Mouse (Mus musculus) stomach, embryonic 14.5 days (tissue): ENCODE results near the gene Ntn1. TPM values are rescaled to one million over a fixed set of nuclear protein-coding genes. Genes with fewer than 3 reads are reported as not detected.

Experiments
- ATAC-seq: fragments of 200-750 bp; cut with Nextera tagmentation; 2 replicates; pipeline ENCODE4 v1.8.0; 2017; ENCODE audit warnings: low read depth, moderate TSS enrichment; ENCODE audit not compliant: insufficient number of reproducible peaks, insufficient read depth, low FRiP score
- H3K27ac ChIP-seq: fragments of 300-500 bp; sonication (generic); 2 replicates; pipeline ENCODE4 v1.5.1; 2014; ENCODE audit warnings: mild to moderate bottlenecking, low read length, moderate library complexity, mixed read lengths
- H3K27me3 ChIP-seq: fragments of 300-500 bp; sonication (generic); 2 replicates; pipeline ENCODE4 v1.6.1; 2014; ENCODE audit warnings: low read length, control low read depth, mixed read lengths; ENCODE audit not compliant: control insufficient read depth, insufficient read depth
- H3K36me3 ChIP-seq: fragments of 300-500 bp; sonication (generic); 2 replicates; pipeline ENCODE4 v1.6.1; 2014; ENCODE audit warnings: mild to moderate bottlenecking, control low read depth, low read length, moderate library complexity, mixed read lengths; ENCODE audit not compliant: control insufficient read depth, insufficient read depth
- H3K4me1 ChIP-seq: fragments of 300-500 bp; sonication (generic); 2 replicates; pipeline ENCODE4 v1.6.1; 2014; ENCODE audit warnings: low read length, control low read depth, mixed read lengths; ENCODE audit not compliant: control insufficient read depth, insufficient read depth
- H3K4me2 ChIP-seq: fragments of 300-500 bp; sonication (generic); replicated peaks from 2 replicates; pipeline ENCODE4 v1.6.1; 2014; ENCODE audit warnings: low read depth, low read length, control low read depth
- H3K4me3 ChIP-seq: fragments of 300-500 bp; sonication (generic); 2 replicates; pipeline ENCODE4 v1.5.1; 2014; ENCODE audit warnings: low read depth, low read length, control low read depth
- H3K9ac ChIP-seq: fragments of 300-500 bp; sonication (generic); replicated peaks from 2 replicates; pipeline ENCODE4 v1.6.1; 2014; ENCODE audit warnings: low read depth, mild to moderate bottlenecking, control low read depth, low read length, moderate library complexity, mixed read lengths
- H3K9me3 ChIP-seq: fragments of 300-500 bp; sonication (generic); 2 replicates; pipeline ENCODE4 v1.6.1; 2016; ENCODE audit warnings: low read depth, low read length, control low read depth; ENCODE audit not compliant: control insufficient read depth
- WGBS: fragments of 180-500 bp; shearing (Covaris S2); extraction: QIAGEN DNeasy Blood & Tissue Kit; methylation state at CpG from one replicate; pipeline ENCODE4 v1.1.7; 2014; 5-methylcytosine and 5-hydroxymethylcytosine counted together
- polyA plus RNA-seq: library from polyadenylated mRNA; unstranded; fragments of >200 nt; fragmentation: Nextera tagmentation; extraction: Ambion mirVana; gene quantifications from 2 replicates; pipeline ENCODE4 v1.2.1, GENCODE M21; 2014

Ntn1 gene
- polyA plus RNA-seq, 1 experiment from 2014 or later: 8.7 TPM

- H3K4me1 ChIP-seq: peaks cover 28% of the 10 kb centered on the region
- H3K9me3 ChIP-seq: no peaks in the 10 kb centered on the region
- H3K27ac ChIP-seq: peak overlapping the region; percentile 66; the same call in 1 of the 2 replicates
- WGBS: 66% methylated on average over 12 of the region's 12 CpGs
- H3K4me2 ChIP-seq: no peak overlapping the region
- H3K4me3 ChIP-seq: no peak overlapping the region
- no peak overlapping the region for H3K9ac ChIP-seq
- H3K27me3 ChIP-seq: no peaks in the 10 kb centered on the region
- no peaks in the 10 kb centered on the region for H3K36me3 ChIP-seq
- no peak for ATAC-seq
Measured at GRCm38 (mm10) chr11:68188695-68189201, 211.9 kb downstream of the Ntn1 start.

DNA sequence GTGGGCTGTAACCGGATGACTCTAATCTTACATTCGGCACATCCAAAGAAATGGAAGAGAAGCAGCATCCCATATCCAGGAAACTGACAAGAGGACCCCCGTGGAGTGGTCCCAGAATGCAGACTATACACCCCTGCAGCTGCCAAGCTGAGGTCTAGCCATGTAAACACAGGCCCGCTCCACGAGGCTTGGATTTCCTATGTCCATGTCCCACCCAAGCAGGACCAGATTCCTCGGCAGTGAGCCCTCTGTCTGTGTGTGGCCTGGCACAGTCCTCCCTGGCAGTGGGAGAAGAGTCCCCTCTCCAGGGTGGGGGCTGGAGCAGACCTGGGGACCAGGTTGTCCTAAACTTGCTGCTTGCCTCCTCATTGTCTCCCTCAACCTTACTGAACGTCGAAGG, 213.4 kb downstream of the Ntn1 start:
- H3K27ac ChIP-seq: peak overlapping the region; percentile 71; the same call in 1 of the 2 replicates
- WGBS: 46% methylated on average over 8 of the region's 8 CpGs

DNA sequence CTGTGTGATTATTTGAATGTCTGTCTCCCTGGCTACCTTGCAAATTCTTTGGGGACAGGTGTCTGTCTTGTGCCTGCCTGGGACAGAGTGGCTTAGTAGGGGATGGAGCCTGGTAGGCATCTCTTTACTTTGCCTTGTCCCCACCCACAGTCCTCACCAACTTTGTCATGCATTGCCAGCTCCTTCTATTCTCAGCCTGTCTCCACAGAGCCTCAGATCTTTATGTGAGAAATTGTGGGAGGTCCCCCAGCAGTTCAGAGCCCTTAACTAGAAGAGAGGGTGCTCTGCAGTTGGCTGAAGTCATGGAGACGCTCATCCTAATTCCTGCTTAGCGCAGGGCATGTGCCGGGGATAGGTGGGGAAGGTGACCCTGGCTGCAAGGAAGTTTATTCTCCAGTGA, 215.0 kb downstream of the Ntn1 start:
- Histone ChIP-seq H3K4me2 (no peak overlapping the region), H3K4me1 (peaks cover 28% of the 10 kb centered on the region), H3K36me3 (no peaks in the 10 kb centered on the region), H3K9ac (no peak overlapping the region), H3K27me3 (no peaks in the 10 kb centered on the region), H3K27ac (no peak overlapping the region), H3K9me3 (no peaks in the 10 kb centered on the region), H3K4me3 (no peak overlapping the region)
- ATAC-seq: no peak
- WGBS: 93% methylated on average over 3 of the region's 3 CpGs

More for the DNA sequence above, 213.4 kb downstream of the Ntn1 start:
- H3K4me2 ChIP-seq: no peak overlapping the region
- H3K9ac ChIP-seq: no peak overlapping the region
- H3K36me3 ChIP-seq: no peaks in the 10 kb centered on the region
- no peak overlapping the region for H3K4me3 ChIP-seq
- peak; percentile 54; the same call in 1 of the 2 replicates for ATAC-seq
- H3K27me3 ChIP-seq: no peaks in the 10 kb centered on the region
- H3K4me1 ChIP-seq: peaks cover 28% of the 10 kb centered on the region
- H3K9me3 ChIP-seq: no peaks in the 10 kb centered on the region

DNA sequence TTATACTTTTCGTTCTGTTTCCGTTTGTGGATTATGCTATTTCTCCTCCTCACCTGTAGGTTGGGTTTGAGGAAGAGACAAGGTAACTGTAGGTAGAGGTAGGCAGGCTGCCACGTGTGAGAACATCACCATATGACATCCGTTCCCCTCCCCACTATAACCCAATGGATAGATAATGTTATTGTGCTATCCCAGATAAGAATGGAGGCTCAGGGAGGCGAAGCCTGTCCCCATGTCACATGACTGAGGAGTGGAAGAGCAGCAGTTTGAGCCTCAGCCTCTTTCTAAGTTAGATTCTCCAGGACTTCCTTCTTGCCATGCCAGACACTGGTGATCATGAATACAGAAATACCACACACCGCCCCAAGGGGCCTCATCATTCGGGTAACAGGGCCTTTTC, 223.2 kb downstream of the Ntn1 start:
- H3K9ac ChIP-seq: no peak overlapping the region
- H3K4me3 ChIP-seq: no peak overlapping the region
- no peak overlapping the region for H3K4me2 ChIP-seq
- H3K9me3 ChIP-seq: no peaks in the 10 kb centered on the region
- peaks cover 9% of the 10 kb centered on the region; the same call in 1 of the 2 replicates for H3K4me1 ChIP-seq
- H3K27ac ChIP-seq: peak overlapping the region; percentile 3; the same call in 1 of the 2 replicates
- H3K27me3 ChIP-seq: no peaks in the 10 kb centered on the region
- 84% methylated on average over 7 of the region's 7 CpGs for WGBS
- H3K36me3 ChIP-seq: no peaks in the 10 kb centered on the region
- ATAC-seq: no peak

DNA sequence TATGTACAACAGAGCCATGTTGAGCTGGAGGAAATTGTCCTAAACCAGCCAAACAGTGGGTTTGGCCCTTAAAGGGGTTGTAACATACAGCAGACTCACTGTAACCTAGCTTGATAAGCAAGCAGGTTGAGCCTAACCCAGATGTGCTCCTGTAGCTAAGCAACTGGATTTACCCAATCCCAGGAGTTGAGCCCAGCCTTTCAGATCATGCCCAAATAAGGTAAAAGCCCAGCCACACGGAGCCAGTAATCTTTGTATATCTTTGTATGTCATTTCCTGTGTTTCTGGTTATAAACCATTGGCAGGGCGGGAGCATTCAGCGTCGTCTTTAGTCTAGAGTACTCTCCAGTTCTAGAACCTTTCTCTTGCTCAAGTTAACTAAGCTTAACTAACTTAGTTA, 224.1 kb downstream of the Ntn1 start:
- Histone ChIP-seq H3K27me3 (no peaks in the 10 kb centered on the region), H3K4me2 (no peak overlapping the region), H3K9ac (no peak overlapping the region), H3K36me3 (no peaks in the 10 kb centered on the region), H3K9me3 (no peaks in the 10 kb centered on the region), H3K4me3 (no peak overlapping the region), H3K27ac (peak overlapping the region; percentile 66; the same call in 1 of the 2 replicates), H3K4me1 (peaks cover 9% of the 10 kb centered on the region; the same call in 1 of the 2 replicates)
- ATAC-seq: no peak; the same call in 1 of the 2 replicates
- 33% methylated on average over 4 of the region's 4 CpGs for WGBS

DNA sequence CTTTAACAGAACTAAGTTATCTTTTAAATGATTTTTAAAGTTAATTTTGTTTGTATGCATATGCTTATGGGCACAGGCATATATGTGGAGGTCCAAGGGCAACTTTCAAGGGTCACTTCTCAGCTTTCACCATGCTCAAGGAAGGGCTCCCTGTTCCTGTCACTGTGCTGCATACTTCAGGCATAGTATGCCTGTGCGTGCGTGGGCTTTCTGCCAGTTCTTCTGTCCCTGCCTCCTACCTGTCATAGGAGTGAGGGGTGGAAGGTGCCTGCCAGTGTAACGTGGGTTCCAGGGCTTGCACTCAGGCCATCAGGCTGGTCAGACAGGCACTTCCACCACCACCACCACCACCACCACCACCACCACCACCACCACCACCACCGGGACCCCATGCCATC, 228.0 kb downstream of the Ntn1 start:
- Histone ChIP-seq H3K36me3 (no peaks in the 10 kb centered on the region), H3K9me3 (no peaks in the 10 kb centered on the region), H3K4me2 (no peak overlapping the region), H3K4me1 (peaks cover 7% of the 10 kb centered on the region; the same call in 1 of the 2 replicates), H3K27ac (peak overlapping the region; percentile 10; the same call in 1 of the 2 replicates), H3K9ac (no peak overlapping the region), H3K4me3 (no peak overlapping the region), H3K27me3 (no peaks in the 10 kb centered on the region)
- 65% methylated on average over 4 of the region's 4 CpGs for WGBS
- no peak for ATAC-seq

- no peak for ATAC-seq
- Histone ChIP-seq H3K4me3 (no peak overlapping the region), H3K36me3 (no peaks in the 10 kb centered on the region), H3K4me2 (no peak overlapping the region), H3K27ac (no peak overlapping the region; the same call in 1 of the 2 replicates), H3K27me3 (no peaks in the 10 kb centered on the region), H3K9ac (no peak overlapping the region), H3K4me1 (peaks cover 7% of the 10 kb centered on the region; the same call in 1 of the 2 replicates), H3K9me3 (no peaks in the 10 kb centered on the region)
- 81% methylated on average over 7 of the region's 7 CpGs for WGBS
Measured at GRCm38 (mm10) chr11:68171973-68172647, 228.5 kb downstream of the Ntn1 start.

- no peak overlapping the region for H3K27ac ChIP-seq
- H3K9me3 ChIP-seq: no peaks in the 10 kb centered on the region
- no peaks in the 10 kb centered on the region for H3K27me3 ChIP-seq
- 77% methylated on average over 4 of the region's 4 CpGs for WGBS
- no peak overlapping the region for H3K4me2 ChIP-seq
- H3K36me3 ChIP-seq: no peaks in the 10 kb centered on the region
- H3K9ac ChIP-seq: no peak overlapping the region
- no peak overlapping the region for H3K4me3 ChIP-seq
- no peak for ATAC-seq
- peaks cover 5% of the 10 kb centered on the region; the same call in 1 of the 2 replicates for H3K4me1 ChIP-seq
Measured at GRCm38 (mm10) chr11:68168427-68168826, 232.2 kb downstream of the Ntn1 start.
